Mouse (Mus musculus) midbrain, postnatal 0 days (tissue): ENCODE results near the gene Spic. TPM values are rescaled to one million over a fixed set of nuclear protein-coding genes. Genes with fewer than 3 reads are reported as not detected.

ENCODE experiments used
- ATAC-seq: fragments of 200-750 bp; cut with Nextera tagmentation; 2 replicates; pipeline ENCODE4 v1.8.0; 2017; ENCODE audit warnings: moderate number of reproducible peaks, mild to moderate bottlenecking, moderate TSS enrichment, moderate library complexity; ENCODE audit not compliant: low FRiP score
- DNase-seq: peaks from one replicate; pipeline ENCODE4 v3.0.0-alpha.2; 2015; ENCODE audit warnings: low spot score
- H3K27ac ChIP-seq: fragments of 300-500 bp; sonication (generic); 2 replicates; pipeline ENCODE4 v1.5.1; 2014; ENCODE audit warnings: low read depth, mild to moderate bottlenecking, low read length, mixed read lengths
- H3K27me3 ChIP-seq: fragments of 300-500 bp; sonication (generic); 2 replicates; pipeline ENCODE4 v1.6.1; 2014; ENCODE audit warnings: low read length, control low read depth, mixed read lengths; ENCODE audit not compliant: insufficient read depth
- H3K36me3 ChIP-seq: fragments of 300-500 bp; sonication (generic); 2 replicates; pipeline ENCODE4 v1.6.1; 2014; ENCODE audit warnings: low read length, control low read depth, mixed read lengths; ENCODE audit not compliant: insufficient read depth
- H3K4me1 ChIP-seq: fragments of 300-500 bp; sonication (generic); 2 replicates; pipeline ENCODE4 v1.6.1; 2014; ENCODE audit warnings: mild to moderate bottlenecking, control low read depth, antibody characterized with exemption, low read length, mixed read lengths; ENCODE audit not compliant: insufficient read depth
- H3K4me2 ChIP-seq: fragments of 300-500 bp; sonication (generic); 2 replicates; pipeline ENCODE4 v1.6.1; 2014; ENCODE audit warnings: low read depth, mild to moderate bottlenecking, low read length, mixed read lengths; ENCODE audit not compliant: poor library complexity, severe bottlenecking
- H3K4me3 ChIP-seq: fragments of 300-500 bp; sonication (generic); 2 replicates; pipeline ENCODE4 v1.5.1; 2014; ENCODE audit warnings: low read depth, mild to moderate bottlenecking, low read length, moderate library complexity
- H3K9ac ChIP-seq: fragments of 300-500 bp; sonication (generic); replicated peaks from 2 replicates; pipeline ENCODE4 v1.6.1; 2014; ENCODE audit warnings: mild to moderate bottlenecking, low read length, moderate library complexity, mixed read lengths; ENCODE audit not compliant: poor library complexity, severe bottlenecking
- H3K9me3 ChIP-seq: fragments of 300-500 bp; sonication (generic); 2 replicates; pipeline ENCODE4 v1.6.1; 2016; ENCODE audit warnings: low read length, control low read depth
- CTCF ChIP-seq: IDR thresholded peaks from 2 replicates; pipeline ENCODE4 v1.5.1; 2016; ENCODE audit warnings: antibody characterized with exemption, mild to moderate bottlenecking
- WGBS: fragments of 180-500 bp; shearing (Covaris S2); extraction: QIAGEN DNeasy Blood & Tissue Kit; methylation state at CpG from one replicate; pipeline ENCODE4 v1.1.7; 2014; 5-methylcytosine and 5-hydroxymethylcytosine counted together
- polyA plus RNA-seq: library from polyadenylated mRNA; unstranded; fragments of >200 nt; fragmentation: Nextera tagmentation; extraction: Ambion mirVana; gene quantifications from 2 replicates; pipeline ENCODE4 v1.2.1, GENCODE M21; 2015
- total RNA-seq: library from RNA; depleted of rRNA; stranded (reverse); fragments of >200 nt; gene quantifications from 2 replicates; pipeline ENCODE4 v1.2.3, GENCODE M21; 2014; rRNA removed

Gene Spic
- total RNA-seq (0.28 TPM in 1 of 2 replicates, not detected in the other), polyA plus RNA-seq (not detected in 2 replicates)

DNA sequence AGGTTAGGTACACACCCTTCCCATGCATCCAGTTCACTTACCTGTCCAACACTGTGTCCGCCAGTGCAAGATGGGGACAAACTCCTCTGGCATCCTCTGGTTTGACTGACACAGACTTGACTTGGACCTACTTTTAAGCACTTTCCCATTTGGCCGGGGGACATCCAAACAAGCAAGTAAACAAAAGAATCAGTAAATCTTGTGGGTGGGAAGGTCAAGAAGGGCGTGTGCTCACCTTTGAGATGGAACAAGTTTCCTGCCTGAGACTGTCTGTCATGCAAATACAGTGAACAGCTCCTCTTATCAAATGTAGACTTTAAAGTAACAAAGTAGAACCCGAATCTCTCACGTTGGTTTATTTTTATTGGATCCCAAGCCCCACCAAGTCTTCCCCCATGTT lies at the start of gene Spic:
TSS of gene Spic (minus strand) at position 91 of the 400 bp plus-strand sequence.
- no peaks in the 10 kb centered on the region for H3K4me1 ChIP-seq
- 82% methylated on average over 5 of the region's 5 CpGs for WGBS
- no peaks in the 10 kb centered on the region for H3K9me3 ChIP-seq
- ATAC-seq (no peak), DNase-seq (no peak)
- no peak for TF ChIP-seq CTCF
- H3K4me2 ChIP-seq, result no peak within 1 kb of the TSS
- H3K36me3 ChIP-seq, result no peaks in the 10 kb centered on the region
- H3K27me3 ChIP-seq, result no peaks in the 10 kb centered on the region
- H3K9ac ChIP-seq, result no peak within 1 kb of the TSS
- H3K4me3 ChIP-seq, result no peak within 1 kb of the TSS
- H3K27ac ChIP-seq, result no peak within 1 kb of the TSS

DNA sequence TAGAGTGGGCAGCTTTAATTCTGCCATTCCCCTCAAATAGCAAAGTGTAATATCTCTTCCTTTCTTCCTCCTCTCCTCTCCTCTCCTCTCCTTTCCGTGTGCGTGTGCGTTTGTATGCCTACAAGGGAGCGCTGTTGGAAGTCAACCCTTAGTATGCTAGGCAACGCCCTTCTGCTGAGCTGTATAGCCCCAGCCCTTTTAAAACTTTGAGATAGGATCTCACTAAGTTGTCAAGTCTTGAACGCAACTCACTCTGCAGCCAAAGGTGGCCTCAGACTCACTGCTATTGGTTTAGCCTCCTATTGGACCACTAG lies 47.5 kb upstream of the Spic start:
- Histone ChIP-seq H3K4me1 (0 out of 2 replicates have a peak, but pooled peaks cover 3% of the 10 kb centered on the region), H3K9me3 (no peaks in the 10 kb centered on the region), H3K27ac (no peak overlapping the region), H3K27me3 (no peaks in the 10 kb centered on the region), H3K4me2 (peak overlapping the region; percentile 72), H3K9ac (peak overlapping the region; percentile 95), H3K36me3 (peaks cover 6% of the 10 kb centered on the region), H3K4me3 (peak overlapping the region; percentile 99)
- TF ChIP-seq CTCF, result no peak
- 13% methylated on average over 6 of the region's 6 CpGs for WGBS
- DNase-seq (no peak), ATAC-seq (no peak)

DNA sequence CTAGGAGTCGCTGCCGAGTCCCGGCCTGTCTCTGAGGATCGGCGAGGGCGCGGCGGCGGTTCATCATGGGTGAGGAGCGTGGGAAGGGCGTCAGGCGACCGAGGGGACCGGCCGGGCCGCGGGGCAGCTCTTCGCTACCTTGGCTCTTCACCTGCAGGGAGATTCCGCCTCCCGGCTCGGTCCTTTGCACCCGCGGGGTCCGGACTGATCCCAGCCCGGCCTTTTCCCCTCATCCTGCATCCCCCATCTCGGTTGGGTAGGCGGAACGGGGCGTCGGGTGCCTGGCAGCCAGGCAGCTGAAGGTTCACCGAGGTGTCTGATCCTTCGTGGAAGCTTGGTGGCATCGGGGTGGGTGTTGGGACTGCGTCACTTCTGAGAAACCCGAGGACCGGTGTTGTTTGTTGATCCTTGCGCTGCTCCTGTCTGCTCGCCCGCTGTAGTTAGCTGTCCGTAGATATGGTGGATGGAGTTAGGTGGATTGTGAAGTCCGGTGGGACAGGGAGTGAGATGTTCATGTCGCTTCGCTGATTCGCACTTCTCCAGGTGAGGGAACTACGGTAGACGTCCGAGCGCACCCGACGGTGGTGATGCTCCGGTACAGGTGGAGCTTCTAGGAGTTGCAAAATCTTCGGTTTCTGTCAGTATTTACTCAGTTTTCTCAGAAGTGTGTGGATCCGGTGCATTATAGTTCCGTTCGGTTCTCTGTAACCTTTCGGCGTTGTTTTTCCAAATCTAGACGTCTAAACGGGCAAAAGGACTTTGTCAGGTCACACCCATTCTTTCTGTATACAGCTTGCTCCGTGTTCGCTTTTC lies 46.9 kb upstream of the Spic start:
- 2% methylated on average over 56 of the region's 61 CpGs for WGBS
- H3K9ac ChIP-seq, result peak overlapping the region; percentile 95
- no peaks in the 10 kb centered on the region for H3K9me3 ChIP-seq
- H3K4me1 ChIP-seq, result 0 out of 2 replicates have a peak, but pooled peaks cover 3% of the 10 kb centered on the region
- peak; percentile 32 for ATAC-seq
- no peaks in the 10 kb centered on the region for H3K27me3 ChIP-seq
- H3K27ac ChIP-seq, result peak overlapping the region; percentile 78
- 0 out of 2 replicates have a peak, but pooled peaks cover 3% of the 10 kb centered on the region for H3K36me3 ChIP-seq
- peak; percentile 34; the same call in 1 of the 2 replicates for TF ChIP-seq CTCF
- DNase-seq, result peak; percentile 14
- peak overlapping the region; percentile 72 for H3K4me2 ChIP-seq
- H3K4me3 ChIP-seq, result peak overlapping the region; percentile 99

DNA sequence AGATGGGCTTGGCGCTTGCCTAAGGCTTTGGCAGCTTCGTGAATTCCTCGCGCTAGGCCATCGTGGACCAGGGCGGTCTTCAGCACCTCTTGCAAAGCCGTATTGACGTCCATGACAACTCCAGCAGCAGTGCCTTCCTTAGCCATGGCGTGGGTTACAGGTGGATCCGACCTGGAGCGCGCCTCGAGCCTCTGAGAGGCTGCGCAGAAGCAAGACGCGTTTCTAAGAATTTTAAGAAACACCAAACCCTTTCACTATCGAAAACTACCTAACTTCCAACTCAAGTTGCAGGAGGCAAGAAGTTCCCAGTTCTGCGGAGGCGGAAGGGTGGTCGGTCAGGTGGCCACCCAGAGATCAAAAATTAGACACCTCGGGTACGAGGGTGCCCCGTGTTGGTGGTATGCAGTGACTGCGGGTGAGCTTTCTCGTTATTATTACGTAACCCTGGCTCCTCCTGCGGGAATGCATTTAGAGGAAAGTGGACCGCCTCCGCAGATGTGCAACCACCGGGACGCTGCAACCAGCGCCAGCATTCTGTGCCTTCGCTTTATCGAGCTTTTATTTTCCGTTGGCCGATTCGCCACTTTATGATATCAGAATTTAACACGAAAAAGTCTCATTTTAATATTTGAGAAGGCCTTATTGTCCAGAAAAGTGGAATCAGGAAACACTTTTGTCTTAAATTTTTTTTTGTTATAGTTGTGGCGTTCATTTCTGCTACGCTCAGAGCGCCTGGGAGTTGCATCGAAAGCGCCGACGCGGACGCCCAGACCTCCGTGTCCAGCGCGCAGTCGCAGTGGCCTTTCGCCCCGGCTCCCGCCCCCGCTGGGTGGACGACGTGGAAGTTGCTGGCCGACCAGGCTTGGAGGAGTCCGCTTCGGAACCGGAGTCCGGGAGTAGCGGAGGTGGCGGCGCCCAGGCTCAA lies 46.0 kb upstream of the Spic start, which contains the start of gene Arl1:
TSS of gene Arl1 (plus strand) at position 288 of the 925 bp plus-strand sequence.
- Histone ChIP-seq H3K36me3 (no peaks in the 10 kb centered on the region), H3K27me3 (no peaks in the 10 kb centered on the region), H3K4me1 (0 out of 2 replicates have a peak, but pooled peaks cover 3% of the 10 kb centered on the region), H3K4me2 (peak within 1 kb of the TSS; percentile 72), H3K27ac (peak within 1 kb of the TSS; percentile 78), H3K9ac (peak within 1 kb of the TSS; percentile 95), H3K4me3 (peak within 1 kb of the TSS; percentile 99), H3K9me3 (no peaks in the 10 kb centered on the region)
- TF ChIP-seq CTCF, result peak; percentile 46
- under 1% methylated on average over 65 of the region's 65 CpGs for WGBS
- DNase-seq, result peak; percentile 95
- peak; percentile 96 for ATAC-seq

- DNase-seq (no peak), ATAC-seq (no peak)
- H3K9ac ChIP-seq, result no peak overlapping the region
- WGBS, result 74% methylated on average over 8 of the region's 8 CpGs
- no peaks in the 10 kb centered on the region for H3K36me3 ChIP-seq
- H3K4me2 ChIP-seq, result no peak overlapping the region
- TF ChIP-seq CTCF, result no peak
- H3K4me3 ChIP-seq, result no peak overlapping the region
- H3K27me3 ChIP-seq, result no peaks in the 10 kb centered on the region
- H3K9me3 ChIP-seq, result no peaks in the 10 kb centered on the region
- H3K4me1 ChIP-seq, result 0 out of 2 replicates have a peak, but pooled peaks cover 3% of the 10 kb centered on the region
- no peak overlapping the region for H3K27ac ChIP-seq
Observed at GRCm38 (mm10) chr10:88728166-88728565, 43.4 kb upstream of the Spic start.
